Mouse (Mus musculus): ENCODE measurements around the gene Dnajc9.

Gene Dnajc9

GRCm38 (mm10) chr14:20347991-20348541, 40.6 kb downstream of the Dnajc9 start, which contains the start of the genes Ecd and Fam149b:
Ecd (minus strand) TSS chr14:20348121.
Fam149b (plus strand) TSS chr14:20348162.
- peak; percentile 93 for DNase-seq

- no peak for DNase-seq
These were observed 41.2 kb downstream of the Dnajc9 start for GRCm38 (mm10) chr14:20347441-20347990.

- no peak for DNase-seq
These were observed 42.8 kb downstream of the Dnajc9 start for GRCm38 (mm10) chr14:20345885-20346284.

- no peak for DNase-seq
These were observed 47.8 kb downstream of the Dnajc9 start for GRCm38 (mm10) chr14:20340866-20341265.

- DNase-seq: peak; percentile 37
These were observed 48.6 kb downstream of the Dnajc9 start for GRCm38 (mm10) chr14:20340149-20340548.

GRCm38 (mm10) chr14:20339415-20339814, 49.3 kb downstream of the Dnajc9 start:
- DNase-seq: no peak
